Mouse (Mus musculus): Measurements from ENCODE around the gene Xpnpep3.
A peak's percentile ranks its signal among the peaks of the same experiment; 100 is the strongest.
"Not testable (repeated sequence)": the region's sequence is repeated elsewhere in the genome, so short reads cannot be mapped to it uniquely, and the experiment has no call there.

The Xpnpep3 gene

GRCm38 (mm10) chr15:81405008-81405407, 5.1 kb downstream of the Xpnpep3 start:
- DNase-seq (ENCODE audit: low spot score): no peak

DNA sequence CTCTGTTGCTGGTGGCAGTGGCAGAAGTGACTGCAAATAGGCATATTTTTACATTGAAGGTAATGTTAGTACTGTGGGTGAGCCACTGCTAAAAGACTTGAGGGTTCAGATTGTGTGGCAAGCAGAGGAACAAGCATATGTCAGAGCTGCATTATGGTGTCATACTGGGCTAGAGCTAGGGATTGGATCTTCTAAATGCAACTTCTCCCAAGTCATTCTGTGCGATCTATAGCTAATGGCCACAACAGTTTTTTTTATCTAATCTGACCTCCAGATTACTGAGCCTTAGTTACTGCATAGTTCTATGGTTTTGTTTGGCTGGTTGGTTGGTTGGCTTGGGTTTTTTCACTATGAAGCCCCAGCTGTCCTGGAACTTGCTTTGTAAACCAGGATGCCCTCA, 8.3 kb downstream of the Xpnpep3 start, which contains the start of gene Dnajb7:
TSS of gene Dnajb7 (minus strand) at position 101 of the 400 bp plus-strand sequence.
- no peak for DNase-seq (ENCODE audit: low spot score)

DNA sequence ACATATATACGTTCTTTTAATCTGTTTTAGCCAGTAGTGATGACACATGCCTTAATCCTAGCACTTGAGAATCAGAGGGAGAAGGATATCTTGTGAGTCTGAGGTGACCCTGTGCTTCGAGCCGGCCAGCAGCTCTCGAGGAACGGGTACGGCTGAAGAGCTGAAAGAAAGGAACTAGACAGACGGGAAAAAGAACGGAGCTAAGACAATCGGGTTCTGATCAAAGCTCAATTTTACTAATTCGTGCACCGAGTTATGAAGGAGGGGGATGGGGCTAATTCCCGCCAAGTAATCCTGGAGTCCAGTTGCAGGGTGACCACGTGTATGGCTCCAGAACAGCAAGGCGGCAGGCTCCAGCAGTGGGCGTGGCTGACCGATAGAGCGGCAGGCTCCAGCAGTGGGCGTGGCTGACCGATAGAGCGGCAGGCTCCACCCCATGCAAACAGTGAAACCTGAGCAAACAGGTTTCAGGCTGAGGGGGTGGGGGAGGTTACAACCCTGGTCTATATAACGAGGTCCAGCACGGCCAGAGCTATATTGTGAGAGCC, 16.9 kb downstream of the Xpnpep3 start:
- DNase-seq (ENCODE audit: low spot score): not testable (repeated sequence)

DNA sequence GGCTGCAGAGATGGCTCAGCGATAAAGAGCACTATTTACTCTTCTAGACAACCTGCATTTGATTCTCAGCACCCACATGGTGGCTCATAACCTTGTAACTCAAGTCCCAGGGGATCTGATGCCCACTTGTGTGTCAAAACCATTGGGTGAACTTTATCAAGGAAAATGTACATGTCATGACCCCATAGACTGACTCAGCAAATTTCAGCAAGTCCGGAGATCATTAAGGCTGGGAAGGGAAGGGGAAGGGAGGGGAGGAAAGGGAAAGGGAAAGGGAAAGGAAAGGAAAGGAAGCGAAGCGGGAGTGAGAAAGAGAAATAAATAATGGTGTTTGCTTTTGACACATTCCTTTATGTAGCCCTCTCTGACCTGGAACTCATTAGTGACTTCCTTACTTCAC, 18.1 kb downstream of the Xpnpep3 start:
- DNase-seq (ENCODE audit: low spot score): no peak

DNA sequence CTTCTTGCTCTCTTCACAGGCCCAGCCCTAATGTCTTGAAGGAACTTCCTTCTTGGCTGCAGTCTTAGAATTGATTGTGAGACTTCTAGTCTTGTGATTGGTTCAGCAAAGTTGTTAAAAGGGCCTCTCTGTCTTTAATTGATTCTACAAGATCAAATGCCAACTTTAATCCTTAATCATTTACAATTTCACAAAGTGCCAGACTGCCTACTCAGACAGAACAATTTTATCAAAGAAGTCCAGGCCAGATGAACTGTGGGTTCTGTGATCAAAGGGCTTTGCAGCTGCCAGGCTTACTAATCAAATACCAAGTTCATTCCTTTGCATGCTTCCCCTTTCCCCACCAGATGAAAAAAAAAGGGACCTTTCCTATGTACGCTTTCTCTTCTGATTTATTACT, 21.5 kb downstream of the Xpnpep3 start:
- no peak for DNase-seq (ENCODE audit: low spot score)

DNA sequence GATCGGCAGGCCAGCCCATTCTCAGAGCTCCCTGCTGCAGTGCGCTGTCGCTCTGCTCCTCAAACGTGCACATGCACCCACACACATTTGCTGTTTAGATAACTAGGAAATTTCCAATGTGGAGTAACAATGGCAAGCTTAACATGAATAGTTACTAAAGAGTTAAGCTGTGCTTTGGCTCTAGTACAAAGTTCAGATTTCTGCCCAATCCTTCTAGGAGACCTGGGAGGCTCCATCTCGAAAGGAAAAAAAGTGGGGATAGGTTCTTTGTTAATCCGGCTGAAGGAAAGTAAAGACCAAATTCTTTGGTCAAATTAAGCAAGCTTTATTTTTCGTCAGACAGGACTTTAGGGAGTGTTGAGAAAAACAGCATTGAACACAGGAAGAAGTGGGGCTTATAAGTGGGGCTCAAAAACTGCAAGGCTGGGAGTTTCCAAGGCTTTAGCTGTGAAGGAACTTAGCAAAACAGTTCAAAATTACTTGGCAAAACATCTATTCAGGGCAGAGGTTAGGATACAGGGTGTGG, 22.3 kb downstream of the Xpnpep3 start:
- no peak for DNase-seq (ENCODE audit: low spot score)

DNA sequence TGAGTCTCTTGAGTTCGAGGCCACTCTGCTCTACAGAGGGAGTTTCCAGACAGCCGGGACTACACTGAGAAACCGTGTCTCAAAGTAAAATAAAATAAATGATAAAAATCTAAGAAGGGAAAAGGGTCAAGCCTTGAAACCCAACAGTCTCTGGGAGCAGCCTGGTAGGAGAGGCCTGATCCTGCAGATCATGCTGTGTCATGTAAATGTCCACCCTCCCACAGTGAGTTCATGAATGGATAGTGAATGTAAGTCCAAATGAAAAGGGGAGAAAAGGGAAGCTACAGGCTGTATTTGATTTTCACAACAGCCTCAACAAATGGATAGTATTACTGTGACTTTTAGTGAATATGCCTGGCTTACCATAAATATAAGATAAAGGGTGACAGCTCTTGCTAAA, 25.4 kb downstream of the Xpnpep3 start:
- DNase-seq (ENCODE audit: low spot score): no peak

GRCm38 (mm10) chr15:81427947-81428346, 28.0 kb downstream of the Xpnpep3 start:
- no peak for DNase-seq (ENCODE audit: low spot score)

DNA sequence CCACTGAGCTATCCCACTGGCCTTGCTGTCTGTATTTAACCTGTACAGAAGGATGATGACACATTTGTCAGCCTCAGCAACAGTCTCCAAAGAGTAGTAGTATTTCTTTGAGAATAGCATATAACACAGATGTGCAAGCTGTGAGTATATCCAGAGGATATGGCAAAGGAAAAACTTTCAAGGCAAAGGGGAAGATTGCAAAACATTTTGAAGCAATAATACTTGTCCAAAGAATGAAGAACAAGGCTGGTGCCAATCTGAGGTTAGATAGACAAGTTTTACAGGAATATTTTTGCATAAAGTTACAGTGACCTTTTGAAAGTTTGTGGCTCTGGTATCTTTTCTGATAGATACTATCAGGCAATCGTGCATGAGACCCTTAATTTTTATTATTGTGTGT, 31.3 kb downstream of the Xpnpep3 start:
- DNase-seq (ENCODE audit: low spot score): no peak

DNA sequence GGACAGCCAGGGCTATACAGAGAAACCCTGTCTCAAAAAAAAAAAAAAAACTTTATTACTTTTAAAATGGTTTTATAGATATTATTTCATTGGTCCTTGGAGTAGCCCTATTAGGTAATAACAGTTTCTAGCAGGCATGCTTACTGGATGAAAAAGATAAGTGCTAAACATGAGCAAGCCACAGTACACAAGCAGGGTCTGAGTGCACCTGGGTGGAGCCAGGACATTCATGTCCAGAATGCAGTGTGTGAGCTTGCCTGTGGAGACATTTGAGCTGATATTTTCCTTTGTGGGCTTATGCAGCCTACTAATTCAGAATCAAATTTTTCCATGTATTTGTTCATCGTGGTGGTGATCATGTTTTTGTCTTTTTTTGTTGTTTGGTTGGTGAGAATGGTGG, 38.4 kb downstream of the Xpnpep3 start:
- no peak for DNase-seq (ENCODE audit: low spot score)

DNA sequence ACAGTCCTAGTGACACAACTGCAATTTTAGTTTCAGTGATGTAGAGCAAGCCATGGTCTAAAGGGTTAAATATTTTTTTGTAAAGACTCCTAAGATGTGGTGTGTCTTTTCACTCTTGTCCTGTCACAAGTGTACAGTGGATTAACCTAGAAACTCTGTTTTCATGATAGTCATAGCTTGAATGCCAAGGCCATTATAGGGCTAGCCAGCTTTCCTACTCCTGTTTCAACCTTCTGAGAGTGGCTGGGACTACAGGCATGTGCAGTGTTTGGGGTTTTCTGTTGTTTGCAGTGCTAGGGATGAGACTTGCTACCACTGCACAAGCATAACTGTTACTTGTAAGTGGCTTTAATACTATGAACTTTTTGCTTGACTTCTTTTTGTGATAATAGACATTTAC, 39.3 kb downstream of the Xpnpep3 start:
- DNase-seq (ENCODE audit: low spot score): no peak

DNA sequence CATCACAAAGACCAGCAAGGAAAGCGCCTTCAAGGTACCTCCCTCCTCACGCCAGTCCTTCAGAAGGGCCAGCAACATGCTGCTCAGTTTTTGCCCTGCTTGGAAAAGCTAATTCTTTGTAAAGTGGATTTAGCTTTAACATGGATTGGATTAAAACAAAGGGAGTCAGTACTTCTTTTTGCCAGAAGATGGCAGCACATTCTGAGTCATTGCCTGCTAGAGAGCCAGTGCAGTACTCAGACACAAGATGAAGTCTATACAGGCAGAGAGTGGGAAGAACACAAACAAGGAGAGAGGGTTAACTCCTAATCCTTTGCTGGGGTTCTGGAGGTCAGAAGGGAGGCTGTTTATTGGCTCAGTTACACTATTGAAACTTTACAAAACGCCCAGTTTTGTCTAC, 48.5 kb downstream of the Xpnpep3 start:
- DNase-seq (ENCODE audit: low spot score): no peak

GRCm38 (mm10) chr15:81461523-81461922, 61.6 kb downstream of the Xpnpep3 start:
- DNase-seq (ENCODE audit: low spot score): no peak

DNA sequence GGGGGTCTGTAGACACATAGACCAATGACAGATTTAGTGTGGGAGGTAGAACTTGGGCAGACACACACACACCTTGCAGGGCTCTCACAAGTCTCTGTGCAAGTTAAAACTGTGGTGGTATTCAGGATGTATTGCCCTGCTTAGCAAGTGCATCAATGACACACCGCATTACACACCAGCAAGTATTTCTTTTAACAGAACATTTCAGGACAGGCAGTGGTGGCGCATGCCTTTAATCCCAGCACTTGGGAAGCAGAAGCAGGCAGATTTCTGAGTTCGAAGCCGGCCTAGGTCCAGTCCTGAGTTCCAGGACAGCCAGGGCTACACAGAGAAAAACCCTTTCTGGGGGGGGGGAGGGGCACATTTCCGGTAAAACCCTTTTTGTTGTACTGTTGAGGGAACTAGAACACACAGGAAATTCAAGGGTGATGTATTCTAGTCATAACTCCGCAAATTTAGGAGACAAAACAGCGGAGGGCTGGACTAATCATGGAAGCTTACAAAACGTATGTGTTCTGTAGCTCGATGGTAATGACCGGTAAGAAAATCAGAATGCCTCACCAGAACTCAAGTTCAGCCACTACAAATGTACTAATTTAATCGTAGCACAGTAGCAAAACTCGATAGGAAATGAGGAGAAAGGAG, 65.2 kb downstream of the Xpnpep3 start:
- no peak for DNase-seq (ENCODE audit: low spot score)

DNA sequence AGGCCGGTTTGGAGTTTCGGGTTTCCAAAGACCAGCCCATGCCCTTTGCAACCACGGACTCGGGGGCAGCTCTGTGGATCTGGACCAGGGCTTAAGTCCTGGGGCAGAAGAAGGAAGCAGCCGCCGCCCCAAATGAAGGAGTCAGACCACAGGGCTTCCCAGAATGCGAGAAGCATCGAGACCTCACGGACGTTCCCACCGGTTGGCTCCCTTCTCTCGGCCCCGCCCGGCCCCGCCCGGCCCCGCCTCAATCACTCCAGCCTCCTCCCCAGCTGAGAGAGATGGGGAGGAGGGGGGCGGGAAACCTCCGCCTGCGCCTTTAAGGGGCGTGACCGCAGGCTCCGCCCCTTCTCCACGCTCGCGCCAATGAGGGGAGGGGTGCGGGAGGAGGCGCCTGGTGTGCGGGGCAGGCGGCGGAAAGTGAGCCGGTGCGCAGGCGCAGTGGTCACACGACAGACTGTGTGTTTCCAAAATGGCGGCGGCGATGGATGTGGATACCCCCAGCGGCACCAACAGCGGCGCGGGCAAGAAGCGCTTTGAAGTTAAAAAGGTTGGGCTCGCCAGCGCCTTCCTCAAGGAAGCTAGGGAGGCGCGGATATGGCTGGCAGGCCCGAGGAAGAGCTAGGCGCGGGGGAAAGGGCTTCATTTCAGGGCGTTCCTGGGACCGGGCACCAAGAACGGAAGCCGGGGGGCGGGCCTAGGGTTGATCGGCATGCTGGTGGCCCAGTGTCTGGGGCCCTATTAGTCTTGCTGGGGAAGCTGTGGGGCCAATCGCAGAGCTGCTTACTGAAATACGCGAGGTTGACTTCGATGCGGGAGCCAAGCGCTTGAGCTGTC, 66.2 kb downstream of the Xpnpep3 start, which contains the start of gene Rbx1:
TSS of gene Rbx1 (plus strand) at position 396 of the 837 bp plus-strand sequence.
- DNase-seq (ENCODE audit: low spot score): peak; percentile 97

DNA sequence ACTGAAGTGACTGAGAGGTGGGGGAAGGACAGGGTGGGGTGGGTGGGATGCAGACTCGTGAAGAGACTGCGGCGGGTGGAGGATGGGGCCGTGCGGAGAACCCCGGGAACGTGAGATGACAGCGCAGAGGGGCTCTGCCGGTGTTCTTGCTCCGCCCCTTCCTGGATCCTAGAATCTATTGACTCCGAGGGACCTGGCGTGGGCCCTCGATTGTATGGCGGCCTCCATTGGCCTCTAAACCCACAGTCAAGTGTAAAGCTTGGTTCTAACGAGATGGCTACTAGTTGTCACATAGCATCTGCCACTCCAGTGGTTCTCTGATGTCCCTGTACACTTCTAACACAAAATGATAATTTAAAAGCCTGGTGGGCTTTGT, 66.8 kb downstream of the Xpnpep3 start:
- DNase-seq (ENCODE audit: low spot score): no peak

- no peak for DNase-seq (ENCODE audit: low spot score)
Measured at GRCm38 (mm10) chr15:81470735-81471134, 70.8 kb downstream of the Xpnpep3 start.

DNA sequence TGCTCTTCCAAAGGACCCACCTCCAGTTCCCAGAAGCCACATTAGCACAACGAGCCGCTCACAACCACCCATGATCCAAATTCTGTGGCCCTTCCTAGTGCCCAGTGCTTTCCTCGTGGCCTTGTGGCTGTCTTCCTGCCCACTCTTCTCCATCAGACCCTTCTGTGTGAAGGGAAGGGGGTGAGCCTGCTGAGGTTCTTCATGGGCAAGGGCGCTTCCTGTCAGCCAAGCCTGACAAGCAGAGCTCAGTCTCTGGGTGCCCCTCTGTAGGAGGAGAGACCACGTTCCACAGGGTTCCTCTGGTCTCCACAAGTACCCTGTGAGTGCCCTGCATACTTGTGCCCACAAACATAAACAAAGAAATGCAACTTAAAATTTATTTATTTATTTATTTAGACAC, 72.3 kb downstream of the Xpnpep3 start:
- no peak for DNase-seq (ENCODE audit: low spot score)

GRCm38 (mm10) chr15:81475654-81476053, 75.7 kb downstream of the Xpnpep3 start:
- no peak for DNase-seq (ENCODE audit: low spot score)

- no peak for DNase-seq (ENCODE audit: low spot score)
Measured at GRCm38 (mm10) chr15:81476597-81476996, 76.7 kb downstream of the Xpnpep3 start.

DNA sequence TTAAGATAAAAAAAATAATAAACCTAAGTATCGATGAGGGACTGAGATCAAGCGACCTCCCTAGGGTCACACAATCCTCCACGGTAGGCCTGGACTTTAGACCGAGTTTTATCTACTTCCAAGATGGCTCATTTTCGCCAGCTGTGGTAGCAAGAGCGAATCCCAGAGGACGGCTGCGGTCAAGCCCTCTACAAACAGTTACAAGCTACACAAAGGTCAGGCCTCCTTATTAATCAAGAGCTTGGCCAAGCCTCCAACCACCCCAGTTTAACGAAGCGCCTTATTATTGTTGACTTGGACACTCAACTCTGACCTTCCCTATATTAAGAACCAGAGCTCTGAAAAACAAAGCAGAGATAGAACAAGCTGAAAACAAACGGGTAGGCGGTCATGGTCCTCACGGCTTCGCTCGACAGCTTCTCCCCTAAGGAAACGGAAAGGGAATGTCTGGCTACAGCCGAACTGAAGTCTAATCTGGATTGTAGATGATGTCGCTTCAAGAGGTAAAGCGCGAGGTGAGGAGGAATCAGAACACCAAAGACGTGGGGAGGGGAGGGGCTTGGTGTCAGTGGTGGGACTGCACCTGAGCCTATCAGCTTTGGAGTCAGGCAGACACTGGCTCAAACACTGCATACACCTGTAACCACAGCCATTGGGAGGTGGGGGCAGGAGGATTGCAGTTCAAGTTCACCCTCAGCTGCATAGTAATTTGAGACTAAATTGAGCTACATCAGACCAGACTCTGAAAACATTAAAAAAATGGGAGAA, 79.7 kb downstream of the Xpnpep3 start:
- no peak for DNase-seq (ENCODE audit: low spot score)

DNA sequence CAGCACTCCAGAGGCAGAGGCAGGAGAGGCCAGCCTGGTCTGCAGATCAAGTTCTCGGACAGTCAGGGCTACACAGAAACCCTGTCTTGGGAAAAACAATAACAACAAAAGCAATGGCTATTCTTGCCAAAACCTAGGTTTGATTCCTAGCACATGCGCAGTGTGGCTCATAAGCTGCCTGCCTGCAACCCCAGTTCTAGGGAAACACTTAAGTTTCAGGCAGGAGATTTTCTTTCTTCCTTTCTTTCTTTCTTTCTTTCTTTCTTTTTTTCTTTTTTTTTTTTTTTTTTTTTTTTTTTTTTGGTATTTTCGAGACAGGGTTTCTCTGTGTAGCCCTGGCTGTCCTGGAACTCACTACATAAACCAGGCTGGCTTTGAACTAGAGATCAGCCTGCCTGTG, 80.3 kb downstream of the Xpnpep3 start:
- DNase-seq (ENCODE audit: low spot score): not testable (repeated sequence)

All from urinary bladder, postnatal 10 days (tissue).